Mouse (Mus musculus) mature B cell (primary cell): Measurements from ENCODE around the gene Cap1.
"Not testable (repeated sequence)": the region's sequence is repeated elsewhere in the genome, so short reads cannot be mapped to it uniquely, and the experiment has no call there.

ENCODE experiments used
- in situ Hi-C: fragments of 300-500 bp; cut with MboI; formaldehyde crosslinking; loops from 2 replicates; pipeline ENCODE4 v1.14.3; 2019

Gene Cap1

DNA sequence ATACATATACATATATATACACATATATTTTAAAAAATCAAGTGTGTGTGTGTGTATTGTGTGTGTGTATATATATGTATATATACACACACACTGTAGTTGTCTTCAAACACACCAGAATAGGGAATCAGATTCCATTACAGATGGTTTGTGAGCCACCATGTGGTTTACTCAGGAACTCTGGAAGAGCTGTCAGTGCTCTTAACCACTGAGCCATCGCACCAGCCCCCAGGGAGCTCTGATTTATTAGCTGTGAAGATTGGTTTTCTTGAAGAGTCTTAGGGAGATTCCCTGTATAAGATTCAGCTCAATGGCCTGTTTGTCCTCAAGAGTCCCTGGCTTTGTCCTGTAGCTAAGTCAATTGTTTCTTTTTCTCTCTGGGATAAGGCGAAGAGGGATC is 47.9 kb downstream of the Cap1 start:
- in situ Hi-C loops: no loop called here

DNA sequence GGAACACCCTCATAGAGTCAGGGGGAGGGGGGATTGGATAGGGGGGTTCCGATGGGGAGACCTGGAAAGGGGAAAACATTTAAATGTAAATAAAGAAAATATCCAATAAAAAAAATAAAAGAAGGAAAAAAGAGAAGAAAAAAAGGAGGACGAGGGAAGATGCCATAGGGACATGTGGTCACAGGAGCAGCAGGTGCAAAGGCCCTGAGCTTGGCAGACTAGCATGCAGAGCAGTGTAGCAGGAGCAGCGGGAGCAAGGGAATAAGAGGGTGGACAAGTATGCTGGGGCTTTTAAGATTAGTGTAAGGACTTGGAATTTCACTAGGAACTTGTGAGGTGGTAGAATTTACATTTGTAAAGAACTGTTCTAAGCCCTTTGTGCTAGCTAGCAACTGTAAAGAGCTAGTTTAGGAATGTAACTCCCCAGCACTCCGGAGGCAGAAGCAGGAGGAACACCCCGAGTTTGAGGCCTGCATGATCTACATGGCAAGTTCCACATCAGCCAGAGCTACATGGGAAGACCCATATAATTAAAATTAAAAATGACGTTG is 48.6 kb downstream of the Cap1 start:
- in situ Hi-C loops: no loop called here

DNA sequence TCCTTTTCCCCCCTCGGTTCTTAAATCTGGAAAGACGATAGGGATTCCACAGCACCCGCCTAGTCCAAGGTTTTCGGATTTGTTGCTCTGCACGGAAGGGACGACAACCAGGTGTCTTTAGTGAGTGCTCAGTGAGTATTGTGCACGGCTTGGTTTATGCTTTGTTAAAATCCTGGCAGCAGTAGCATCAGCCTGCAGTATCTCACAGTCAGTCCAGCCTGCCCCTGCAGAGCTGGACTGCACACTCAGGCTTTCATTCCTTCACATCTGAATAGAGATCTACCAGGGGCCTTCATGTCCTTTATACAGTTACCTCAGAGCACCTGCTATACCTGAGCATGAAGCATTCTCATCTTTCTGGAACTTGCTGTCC is 49.5 kb downstream of the Cap1 start:
- in situ Hi-C loops: no loop called here

DNA sequence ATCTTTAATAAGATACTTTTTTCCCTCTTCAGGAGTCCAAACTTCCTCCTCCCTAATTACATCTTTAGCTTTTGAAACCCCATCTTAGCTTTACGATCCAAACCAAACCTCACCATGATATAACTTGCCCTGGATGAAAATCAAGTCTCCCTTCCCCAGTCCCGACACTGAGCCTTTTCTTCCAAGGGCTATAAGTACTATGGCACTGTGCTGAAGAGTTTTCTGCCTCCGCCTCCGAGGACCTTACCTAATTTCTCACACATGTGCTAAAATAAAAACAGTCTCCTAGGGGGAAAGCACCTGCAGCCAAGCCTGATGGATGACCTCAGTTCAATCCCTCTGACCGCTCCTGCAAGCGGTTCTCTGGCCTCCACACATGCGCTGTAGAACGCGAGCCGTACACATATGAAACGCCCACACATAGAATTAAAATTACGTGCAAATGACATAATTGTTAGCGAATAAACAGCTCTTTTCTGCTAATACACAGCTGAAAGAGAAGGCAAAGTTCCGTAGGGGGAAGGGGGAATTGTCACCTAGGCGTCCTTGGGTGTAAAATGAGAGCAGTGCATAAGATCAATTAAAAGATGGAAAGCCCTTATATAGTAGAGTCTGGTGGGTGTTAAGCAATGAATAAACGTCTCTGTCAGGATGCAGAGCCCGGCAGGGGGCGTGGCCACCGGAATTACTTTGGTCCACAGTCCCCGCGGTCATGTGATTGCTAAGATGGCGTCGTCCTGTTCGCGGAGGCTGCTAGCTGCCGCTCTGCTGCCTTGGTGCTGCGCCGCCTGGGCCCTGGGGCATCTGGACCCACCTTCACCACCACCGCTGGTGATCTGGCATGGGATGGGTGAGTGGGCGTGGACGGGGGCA is 50.1 kb downstream of the Cap1 start, which contains the start of gene Ppt1:
Gene Ppt1 (plus strand): TSS at position 713 of the 873 bp plus-strand sequence.
- in situ Hi-C loops: no loop called here

DNA sequence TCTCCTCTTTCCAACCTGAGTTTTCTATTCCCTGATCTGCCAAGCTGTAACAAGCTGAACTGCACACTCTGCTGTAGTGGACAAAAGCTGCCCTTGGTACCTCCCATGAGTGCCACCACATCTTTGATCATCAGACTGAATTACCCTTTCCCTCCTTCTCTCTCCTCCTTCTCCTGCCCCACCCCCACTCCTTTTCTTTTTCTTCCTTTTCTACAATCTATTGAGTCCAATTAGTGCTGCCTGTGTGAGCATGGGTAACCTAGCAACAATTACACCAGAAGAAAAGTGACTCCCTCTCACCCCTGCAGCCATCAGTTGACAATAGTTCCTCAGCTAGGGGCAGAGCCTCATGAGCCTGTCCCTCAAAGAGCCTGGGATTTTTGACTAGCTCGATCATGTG is 54.0 kb downstream of the Cap1 start:
- in situ Hi-C loops: no loop called here

DNA sequence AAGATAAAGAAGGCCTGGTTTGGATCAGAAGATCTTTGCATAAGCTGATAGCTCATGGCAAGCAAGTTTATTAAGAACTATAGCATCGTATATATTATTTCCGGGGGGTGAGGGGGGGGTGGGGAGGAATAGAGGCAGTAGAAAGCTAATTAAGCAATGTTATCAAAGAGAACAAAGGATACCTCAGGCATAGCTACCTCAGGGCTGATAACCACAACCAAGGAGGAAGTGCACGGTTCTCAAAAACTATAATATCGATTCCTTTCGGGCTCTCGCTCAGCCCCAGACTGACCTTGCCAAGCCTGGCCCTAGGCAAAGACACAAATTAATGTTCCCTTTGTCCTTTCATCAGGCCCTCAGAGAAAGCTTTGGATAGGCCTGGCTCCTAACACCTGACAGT is 56.5 kb downstream of the Cap1 start:
- in situ Hi-C loops: no loop called here

DNA sequence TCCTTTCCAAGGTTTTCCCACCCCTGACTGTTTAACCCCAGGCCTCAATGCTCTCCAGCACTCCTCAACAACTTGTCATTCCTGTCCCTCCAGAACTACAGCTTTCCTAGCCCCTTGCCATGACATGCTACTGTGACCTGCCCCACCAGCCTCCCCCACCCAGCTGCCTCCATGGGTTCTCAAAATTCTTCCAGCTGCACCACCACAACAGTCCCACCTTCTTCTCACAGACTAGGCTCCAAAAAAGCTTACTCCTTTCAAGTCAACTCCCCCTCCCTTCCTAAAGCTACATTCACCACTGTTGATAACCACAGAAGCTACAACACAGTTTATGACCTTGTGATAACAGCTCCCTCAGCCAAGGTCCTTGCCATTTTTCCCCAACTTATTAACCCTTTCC is 58.2 kb downstream of the Cap1 start:
- in situ Hi-C loops: no loop called here

DNA sequence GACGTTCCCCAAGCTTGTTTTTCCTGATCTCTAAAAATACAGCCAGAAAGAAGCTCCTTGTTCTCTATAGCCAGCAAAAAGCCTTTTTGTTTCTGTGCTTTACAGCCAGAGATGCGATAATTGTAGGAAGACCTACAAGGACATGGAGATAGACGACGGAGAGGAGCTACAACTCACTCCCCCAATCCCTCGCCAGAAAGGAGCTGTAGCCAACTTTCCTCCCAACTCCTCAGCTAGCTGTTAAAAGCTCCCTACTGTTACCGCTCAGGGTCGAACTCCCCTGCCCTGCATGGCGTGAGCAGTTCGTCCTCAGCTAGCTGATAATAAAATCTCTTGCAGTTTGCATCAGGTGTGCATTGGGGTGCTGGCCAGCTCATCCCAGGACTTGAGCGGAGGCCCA is 64.9 kb downstream of the Cap1 start:
- in situ Hi-C loops: not testable (repeated sequence)

DNA sequence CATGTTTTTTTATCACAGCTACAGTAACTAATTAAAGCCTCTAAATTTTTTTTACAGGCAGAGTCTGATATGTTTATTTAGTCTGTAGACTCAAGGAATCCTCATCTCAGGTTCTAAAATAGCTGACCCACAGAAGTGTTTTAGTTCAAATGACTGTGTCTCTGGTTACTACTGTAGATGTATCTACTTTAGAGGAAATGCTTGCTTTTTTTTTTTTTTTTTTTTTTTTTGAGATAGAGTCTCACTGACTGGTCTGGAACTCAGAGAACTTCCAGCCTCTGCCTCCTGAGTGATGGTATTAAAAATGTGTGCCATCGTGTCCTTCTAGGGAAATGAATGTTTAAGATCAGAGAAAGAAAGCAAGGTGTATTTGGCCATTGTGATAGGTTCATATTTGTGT is 69.7 kb downstream of the Cap1 start:
- in situ Hi-C loops: no loop called here

DNA sequence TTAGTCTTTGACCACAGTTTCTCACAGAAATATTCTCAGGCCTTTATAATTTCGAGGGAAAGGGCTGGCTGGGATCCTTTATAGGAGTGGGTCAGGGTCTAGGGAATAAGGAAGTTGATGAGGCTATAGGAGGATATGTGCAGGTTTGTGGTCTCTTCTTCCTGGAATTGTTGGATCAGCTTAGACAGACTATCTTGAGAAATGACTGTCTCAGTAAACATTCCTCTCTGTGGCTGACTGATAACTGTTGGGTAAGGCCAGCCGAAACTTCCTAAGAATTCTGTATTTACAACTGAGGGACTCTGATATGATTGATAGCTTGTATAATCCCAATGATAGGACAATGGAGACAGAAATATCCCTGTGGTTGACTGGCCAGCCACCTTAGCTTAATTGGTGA is 74.0 kb downstream of the Cap1 start:
- in situ Hi-C loops: no loop called here

DNA sequence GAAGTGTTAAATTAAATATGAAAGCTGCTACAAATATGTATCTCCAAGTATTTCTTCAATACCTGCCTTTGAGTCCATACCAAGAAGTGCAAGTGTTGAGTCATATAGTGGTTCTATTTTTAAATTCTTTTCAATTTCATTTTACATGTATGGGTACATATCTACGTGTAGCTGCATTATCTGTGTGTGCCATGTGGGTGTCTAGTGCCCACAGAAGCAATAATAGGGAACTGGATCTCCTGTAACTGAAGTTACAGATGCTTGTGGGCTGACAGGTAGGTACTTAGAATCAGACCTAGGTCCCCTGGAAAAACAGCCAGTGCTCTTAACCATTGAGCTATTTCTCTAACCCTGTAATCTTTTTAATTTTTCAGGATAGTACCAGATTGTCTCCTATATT is 74.7 kb downstream of the Cap1 start:
- in situ Hi-C loops: no loop called here
